ENCODE assay signal across 8 mouse cellular contexts in genomic region chr15:62106518-62106975, GRCm38 (mm10).
A peak's percentile ranks its signal among the peaks of the same experiment; 100 is the strongest.
DNase-seq lines count a peak whose midpoint lies in the region; ATAC-seq and TF ChIP-seq lines count a peak whose summit lies in the region.

No protein-coding gene starts in this region.

- under 1% methylated on average over 5 of the region's 5 CpGs for WGBS in forebrain, embryonic 14.5 days
- WGBS in heart, postnatal 0 days, result 4% methylated on average over 5 of the region's 5 CpGs
- WGBS in liver, embryonic 16.5 days (ENCODE audit: insufficient replicate concordance), result 42% methylated on average over 5 of the region's 5 CpGs
- 20% methylated on average over 5 of the region's 5 CpGs for WGBS in neural tube, embryonic 11.5 days
- WGBS in stomach, embryonic 15.5 days, result 16% methylated on average over 5 of the region's 5 CpGs

- TF ChIP-seq POLR2A in brain, embryonic 14.5 days (IDR thresholded peaks at IDR 0.05; ENCODE audit: borderline replicate concordance, extremely low read depth, insufficient read depth, insufficient read length, poor library complexity, severe bottlenecking), result no peak

- no peak overlapping the region for H3K4me2 ChIP-seq in forebrain, embryonic 14.5 days (ENCODE audit: low read length)
- no peak overlapping the region for H3K4me2 ChIP-seq in heart, postnatal 0 days (ENCODE audit: low read depth, low read length)
- no peak overlapping the region for H3K4me2 ChIP-seq in liver, embryonic 16.5 days (ENCODE audit: low read depth, low read length)
- no peak overlapping the region for H3K4me2 ChIP-seq in neural tube, embryonic 11.5 days (ENCODE audit: low read depth)
- H3K4me2 ChIP-seq in stomach, embryonic 15.5 days, result no peak overlapping the region

- no peaks in the 10 kb centered on the region for H3K27me3 ChIP-seq in C2C12 (ENCODE audit: control insufficient read depth, insufficient read depth, insufficient read length)
- no peaks in the 10 kb centered on the region for H3K27me3 ChIP-seq in forebrain, embryonic 14.5 days (replicated peaks; ENCODE audit: control insufficient read depth, insufficient read depth, low read length)
- no peaks in the 10 kb centered on the region for H3K27me3 ChIP-seq in heart, postnatal 0 days (ENCODE audit: control insufficient read depth, insufficient read depth, low read length)
- no peaks in the 10 kb centered on the region for H3K27me3 ChIP-seq in liver, embryonic 16.5 days (ENCODE audit: control insufficient read depth, insufficient read depth, low read depth, low read length)
- H3K27me3 ChIP-seq in neural tube, embryonic 11.5 days (ENCODE audit: control insufficient read depth, insufficient read depth, low read length), result no peaks in the 10 kb centered on the region
- no peaks in the 10 kb centered on the region for H3K27me3 ChIP-seq in stomach, embryonic 15.5 days (replicated peaks)

- no peak overlapping the region for H3K27ac ChIP-seq in forebrain, embryonic 14.5 days (ENCODE audit: low read depth, low read length)
- H3K27ac ChIP-seq in heart, postnatal 0 days (ENCODE audit: low read depth), result peak overlapping the region; percentile 17
- H3K27ac ChIP-seq in liver, embryonic 16.5 days (ENCODE audit: low read length), result no peak overlapping the region
- no peak overlapping the region for H3K27ac ChIP-seq in neural tube, embryonic 11.5 days (ENCODE audit: low read depth, low read length)
- peak overlapping the region; percentile 71; the same call in 1 of the 2 replicates for H3K27ac ChIP-seq in stomach, embryonic 15.5 days

- peaks cover 65% of the 10 kb centered on the region for H3K36me3 ChIP-seq in C2C12 (ENCODE audit: control insufficient read depth, insufficient read depth)
- no peaks in the 10 kb centered on the region for H3K36me3 ChIP-seq in forebrain, embryonic 14.5 days (ENCODE audit: control insufficient read depth, insufficient read depth, low read length)
- 0 out of 2 replicates have a peak, but pooled peaks cover 5% of the 10 kb centered on the region for H3K36me3 ChIP-seq in heart, postnatal 0 days (replicated peaks; ENCODE audit: control insufficient read depth, insufficient read depth, low read length)
- no peaks in the 10 kb centered on the region for H3K36me3 ChIP-seq in liver, embryonic 16.5 days (ENCODE audit: control insufficient read depth, insufficient read depth)
- no peaks in the 10 kb centered on the region for H3K36me3 ChIP-seq in neural tube, embryonic 11.5 days (ENCODE audit: control insufficient read depth, insufficient read depth, low read length)
- H3K36me3 ChIP-seq in stomach, embryonic 15.5 days, result no peaks in the 10 kb centered on the region

- H3K9ac ChIP-seq in forebrain, embryonic 14.5 days (ENCODE audit: low read length), result no peak overlapping the region
- no peak overlapping the region for H3K9ac ChIP-seq in heart, postnatal 0 days (replicated peaks; ENCODE audit: low read depth, low read length)
- H3K9ac ChIP-seq in liver, embryonic 16.5 days (ENCODE audit: low read depth, low read length), result no peak overlapping the region
- H3K9ac ChIP-seq in neural tube, embryonic 11.5 days (ENCODE audit: low read length), result no peak overlapping the region
- H3K9ac ChIP-seq in stomach, embryonic 15.5 days, result no peak overlapping the region

- H3K9me3 ChIP-seq in forebrain, embryonic 14.5 days (replicated peaks; ENCODE audit: control insufficient read depth, low read length), result no peaks in the 10 kb centered on the region
- H3K9me3 ChIP-seq in heart, postnatal 0 days (replicated peaks; ENCODE audit: control insufficient read depth, low read length), result peaks cover 9% of the 10 kb centered on the region; the same call in 1 of the 2 replicates
- H3K9me3 ChIP-seq in liver, embryonic 16.5 days (replicated peaks; ENCODE audit: control insufficient read depth, low read length), result no peaks in the 10 kb centered on the region
- H3K9me3 ChIP-seq in neural tube, embryonic 11.5 days (ENCODE audit: control insufficient read depth, low read length), result no peaks in the 10 kb centered on the region
- no peaks in the 10 kb centered on the region for H3K9me3 ChIP-seq in stomach, embryonic 15.5 days

- H3ac ChIP-seq in C2C12 (ENCODE audit: control insufficient read depth, insufficient read length, low read depth), result no peak overlapping the region

- peaks cover 11% of the 10 kb centered on the region; the same call in 1 of the 2 replicates for H3K4me1 ChIP-seq in forebrain, embryonic 14.5 days (ENCODE audit: control insufficient read depth, insufficient read depth, low read length)
- H3K4me1 ChIP-seq in heart, postnatal 0 days (ENCODE audit: control insufficient read depth, insufficient read depth), result peaks cover 11% of the 10 kb centered on the region; the same call in 1 of the 2 replicates
- H3K4me1 ChIP-seq in liver, embryonic 16.5 days (ENCODE audit: control insufficient read depth, low read depth, low read length), result peaks cover 22% of the 10 kb centered on the region
- H3K4me1 ChIP-seq in neural tube, embryonic 11.5 days (ENCODE audit: control insufficient read depth, insufficient read depth, low read length), result peaks cover 6% of the 10 kb centered on the region
- peaks cover 16% of the 10 kb centered on the region for H3K4me1 ChIP-seq in stomach, embryonic 15.5 days

- no peak for TF ChIP-seq EP300 in heart, postnatal 0 days (IDR thresholded peaks at IDR 0.05; ENCODE audit: low read depth)

- H3K4me3 ChIP-seq in C2C12 (ENCODE audit: insufficient read depth, poor library complexity, severe bottlenecking), result no peak overlapping the region
- H3K4me3 ChIP-seq in forebrain, embryonic 14.5 days (ENCODE audit: low read depth, low read length), result no peak overlapping the region
- H3K4me3 ChIP-seq in heart, postnatal 0 days (ENCODE audit: low read depth, low read length), result no peak overlapping the region
- no peak overlapping the region for H3K4me3 ChIP-seq in liver, embryonic 16.5 days (ENCODE audit: low read depth, low read length)
- H3K4me3 ChIP-seq in neural tube, embryonic 11.5 days (ENCODE audit: low read depth, low read length), result no peak overlapping the region
- no peak overlapping the region for H3K4me3 ChIP-seq in stomach, embryonic 15.5 days (replicated peaks)

- peaks cover 99% of the 10 kb centered on the region for H3K79me3 ChIP-seq in C2C12 (ENCODE audit: low read depth)

- peak; percentile 66; the same call in 1 of the 2 replicates for ATAC-seq in forebrain, embryonic 14.5 days
- ATAC-seq in heart, postnatal 0 days (ENCODE audit: insufficient read depth, low read depth), result peak; percentile 85
- peak; percentile 74 for ATAC-seq in liver, embryonic 16.5 days (ENCODE audit: low read depth)
- ATAC-seq in neural tube, embryonic 11.5 days (ENCODE audit: insufficient read depth, low FRiP score, low TSS enrichment), result peak; percentile 74
- peak; percentile 78 for ATAC-seq in stomach, embryonic 15.5 days (ENCODE audit: insufficient read depth, low FRiP score, low read depth)

- peak; percentile 93 for DNase-seq in brain, embryonic 14.5 days (ENCODE audit: low read depth)
- DNase-seq in forebrain, embryonic 14.5 days (ENCODE audit: low spot score), result peak; percentile 83
- peak; percentile 86 for DNase-seq in heart, postnatal 0 days (ENCODE audit: low spot score)
- peak; percentile 95 to 96 for DNase-seq in kidney, postnatal 4 days
- DNase-seq in neural tube, embryonic 11.5 days (ENCODE audit: low spot score), result peak; percentile 75

- H3K79me2 ChIP-seq in C2C12 (ENCODE audit: control insufficient read depth, insufficient read depth), result peaks cover 100% of the 10 kb centered on the region

- TF ChIP-seq CTCF in C2C12 (IDR thresholded peaks at IDR 0.05; ENCODE audit: control insufficient read depth, insufficient read depth, insufficient read length), result no peak
- TF ChIP-seq CTCF in brain, embryonic 14.5 days (IDR thresholded peaks at IDR 0.05; ENCODE audit: borderline replicate concordance, extremely low read depth, insufficient read depth, insufficient read length), result no peak
- TF ChIP-seq CTCF in heart, postnatal 0 days (IDR thresholded peaks at IDR 0.05; ENCODE audit: low read depth), result peak; percentile 42

TF ChIP-seq in C2C12, 6 proteins besides CTCF, POLR2A, EP300 and RAD21:
- TF ChIP-seq USF1 (IDR thresholded peaks at IDR 0.05; ENCODE audit: low read depth), result peak; percentile 72
- no peak for TF ChIP-seq MYOG (IDR thresholded peaks at IDR 0.05; ENCODE audit: control insufficient read depth, extremely low read depth, insufficient read length)
- TF ChIP-seq CEBPB (IDR thresholded peaks at IDR 0.05; ENCODE audit: low read depth), result no peak
- no peak for TF ChIP-seq FOSL1 (IDR thresholded peaks at IDR 0.05; ENCODE audit: insufficient read depth, low read length, poor library complexity, severe bottlenecking)
- peak; percentile 40 for TF ChIP-seq MYOD1 (IDR thresholded peaks at IDR 0.05; ENCODE audit: control insufficient read depth, insufficient read length, low read depth)
TF ChIP-seq in C2C12: peak in this region for 2.

Comparison
In these comparisons a context has a peak if more than half of its experiments do, and no peak if none do; other contexts are left out.
1. H3K27ac ChIP-seq: peak in heart, postnatal 0 days (single experiment) and stomach, embryonic 15.5 days (single experiment); none in forebrain, embryonic 14.5 days (single experiment), liver, embryonic 16.5 days (single experiment) and neural tube, embryonic 11.5 days (single experiment).
2. Peak in every context shown above with its lines, with median percentiles within 50 percentile points of each other: DNase-seq and ATAC-seq.